Mouse (Mus musculus) embryonic facial prominence, embryonic 14.5 days (tissue): Measurements from ENCODE around the gene Themis. TPM values are rescaled to one million over a fixed set of nuclear protein-coding genes. Genes with fewer than 3 reads are reported as not detected.

Source experiments
- ATAC-seq: fragments of 200-750 bp; cut with Nextera tagmentation; 2 replicates; pipeline ENCODE4 v1.8.0; 2017; ENCODE audit warnings: low read depth, moderate number of reproducible peaks, moderate TSS enrichment
- DNase-seq: peaks from one replicate; pipeline ENCODE4 v3.0.0-alpha.2; 2015; ENCODE audit warnings: low spot score
- H3K27ac ChIP-seq: fragments of 300-500 bp; sonication (generic); replicated peaks from 2 replicates; pipeline ENCODE4 v1.5.1; 2014; ENCODE audit warnings: low read depth, mild to moderate bottlenecking, low read length, moderate library complexity
- H3K27me3 ChIP-seq: fragments of 300-500 bp; sonication (generic); replicated peaks from 2 replicates; pipeline ENCODE4 v1.6.1; 2014; ENCODE audit warnings: low read length; ENCODE audit not compliant: control insufficient read depth, insufficient read depth
- H3K36me3 ChIP-seq: fragments of 300-500 bp; sonication (generic); 2 replicates; pipeline ENCODE4 v1.6.1; 2014; ENCODE audit warnings: low read length, mixed read lengths; ENCODE audit not compliant: control insufficient read depth, insufficient read depth
- H3K4me1 ChIP-seq: fragments of 300-500 bp; sonication (generic); 2 replicates; pipeline ENCODE4 v1.6.1; 2014; ENCODE audit warnings: antibody characterized with exemption, low read length; ENCODE audit not compliant: control insufficient read depth, insufficient read depth
- H3K4me2 ChIP-seq: fragments of 300-500 bp; sonication (generic); 2 replicates; pipeline ENCODE4 v1.6.1; 2014; ENCODE audit warnings: low read depth, mild to moderate bottlenecking, low read length, moderate library complexity, mixed read lengths
- H3K4me3 ChIP-seq: fragments of 300-500 bp; sonication (generic); 2 replicates; pipeline ENCODE4 v1.5.1; 2014; ENCODE audit warnings: low read depth, mild to moderate bottlenecking, low read length
- H3K9ac ChIP-seq: fragments of 300-500 bp; sonication (generic); 2 replicates; pipeline ENCODE4 v1.6.1; 2014; ENCODE audit warnings: low read depth, mild to moderate bottlenecking, low read length, moderate library complexity, mixed read lengths
- H3K9me3 ChIP-seq: fragments of 300-500 bp; sonication (generic); 2 replicates; pipeline ENCODE4 v1.6.1; 2016; ENCODE audit warnings: low read length; ENCODE audit not compliant: control insufficient read depth
- WGBS: fragments of 180-500 bp; shearing (Covaris S2); extraction: QIAGEN DNeasy Blood & Tissue Kit; methylation state at CpG from one replicate; pipeline ENCODE4 v1.1.7; 2014; 5-methylcytosine and 5-hydroxymethylcytosine counted together
- polyA plus RNA-seq: library from polyadenylated mRNA; unstranded; fragments of >200 nt; fragmentation: Nextera tagmentation; extraction: Ambion mirVana; gene quantifications from 2 replicates; pipeline ENCODE4 v1.2.1, GENCODE M21; 2014

Gene Themis
- polyA plus RNA-seq, 1 experiment from 2014 or later, result not detected

GRCm38 (mm10) chr10:28890886-28891285 is 222.7 kb downstream of the Themis start:
- ATAC-seq, result no peak
- WGBS, result 70% methylated on average over 2 of the region's 2 CpGs
- DNase-seq, result no peak
- no peak overlapping the region for H3K9ac ChIP-seq
- H3K27me3 ChIP-seq, result no peaks in the 10 kb centered on the region
- H3K9me3 ChIP-seq, result no peaks in the 10 kb centered on the region
- H3K4me1 ChIP-seq, result no peaks in the 10 kb centered on the region
- no peaks in the 10 kb centered on the region for H3K36me3 ChIP-seq
- H3K4me3 ChIP-seq, result no peak overlapping the region
- H3K4me2 ChIP-seq, result no peak overlapping the region
- H3K27ac ChIP-seq, result no peak overlapping the region

- WGBS, result 55% methylated on average over 1 of the region's 1 CpGs
- peak; percentile 4 for DNase-seq
Measured at GRCm38 (mm10) chr10:28898351-28898750, 230.2 kb downstream of the Themis start.

More at GRCm38 (mm10) chr10:28898351-28898750, 230.2 kb downstream of the Themis start:
- H3K27me3 ChIP-seq, result no peaks in the 10 kb centered on the region
- no peaks in the 10 kb centered on the region for H3K36me3 ChIP-seq
- no peaks in the 10 kb centered on the region for H3K4me1 ChIP-seq
- ATAC-seq, result no peak
- no peak overlapping the region for H3K9ac ChIP-seq
- no peak overlapping the region for H3K27ac ChIP-seq
- no peak overlapping the region for H3K4me2 ChIP-seq
- H3K9me3 ChIP-seq, result no peaks in the 10 kb centered on the region
- H3K4me3 ChIP-seq, result no peak overlapping the region
